Mouse (Mus musculus) liver, embryonic 11.5 days (tissue): ENCODE results near the gene Rcbtb1. TPM values are rescaled to one million over a fixed set of nuclear protein-coding genes. Genes with fewer than 3 reads are reported as not detected.
A peak's percentile ranks its signal among the peaks of the same experiment; 100 is the strongest.

Experiments used
- ATAC-seq: fragments of 200-750 bp; cut with Nextera tagmentation; replicated peaks from 2 replicates; pipeline ENCODE4 v1.8.0; 2017; ENCODE audit warnings: moderate number of reproducible peaks, mild to moderate bottlenecking, moderate TSS enrichment, moderate library complexity; ENCODE audit not compliant: low FRiP score
- DNase-seq: peaks from one replicate; pipeline ENCODE4 v3.0.0-alpha.2; 2017; ENCODE audit warnings: low spot score
- H3K27ac ChIP-seq: fragments of 300-500 bp; sonication (generic); 2 replicates; pipeline ENCODE4 v1.5.1; 2014; ENCODE audit warnings: mild to moderate bottlenecking, low read depth, low read length, control low read depth
- H3K27me3 ChIP-seq: fragments of 300-500 bp; sonication (generic); replicated peaks from 2 replicates; pipeline ENCODE4 v1.6.1; 2014; ENCODE audit warnings: low read length, mixed read lengths; ENCODE audit not compliant: control insufficient read depth, insufficient read depth
- H3K36me3 ChIP-seq: fragments of 300-500 bp; sonication (generic); 2 replicates; pipeline ENCODE4 v1.6.1; 2014; ENCODE audit warnings: mild to moderate bottlenecking, low read length, moderate library complexity, mixed read lengths; ENCODE audit not compliant: control insufficient read depth, insufficient read depth
- H3K4me1 ChIP-seq: fragments of 300-500 bp; sonication (generic); replicated peaks from 2 replicates; pipeline ENCODE4 v1.6.1; 2014; ENCODE audit warnings: low read length, mixed read lengths; ENCODE audit not compliant: control insufficient read depth, insufficient read depth
- H3K4me2 ChIP-seq: fragments of 300-500 bp; sonication (generic); 2 replicates; pipeline ENCODE4 v1.6.1; 2014; ENCODE audit warnings: mild to moderate bottlenecking, control low read depth, moderate library complexity
- H3K4me3 ChIP-seq: fragments of 300-500 bp; sonication (generic); 2 replicates; pipeline ENCODE4 v1.5.1; 2014; ENCODE audit warnings: low read depth, low read length, control low read depth
- H3K9ac ChIP-seq: fragments of 300-500 bp; sonication (generic); 2 replicates; pipeline ENCODE4 v1.6.1; 2014; ENCODE audit warnings: low read depth, low read length, control low read depth
- H3K9me3 ChIP-seq: fragments of 300-500 bp; sonication (generic); 2 replicates; pipeline ENCODE4 v1.6.1; 2016; ENCODE audit warnings: low read length, inconsistent platforms, mixed read lengths; ENCODE audit not compliant: control insufficient read depth
- WGBS: fragments of 180-500 bp; shearing (Covaris S2); extraction: QIAGEN DNeasy Blood & Tissue Kit; methylation state at CpG from one replicate; pipeline ENCODE4 v1.1.7; 2014; 5-methylcytosine and 5-hydroxymethylcytosine counted together
- polyA plus RNA-seq: library from polyadenylated mRNA; unstranded; fragments of >200 nt; fragmentation: Nextera tagmentation; extraction: Ambion mirVana; gene quantifications from 2 replicates; pipeline ENCODE4 v1.2.1, GENCODE M21; 2014

Rcbtb1 gene
- polyA plus RNA-seq, 1 experiment from 2014 or later: 55.5 TPM

DNA sequence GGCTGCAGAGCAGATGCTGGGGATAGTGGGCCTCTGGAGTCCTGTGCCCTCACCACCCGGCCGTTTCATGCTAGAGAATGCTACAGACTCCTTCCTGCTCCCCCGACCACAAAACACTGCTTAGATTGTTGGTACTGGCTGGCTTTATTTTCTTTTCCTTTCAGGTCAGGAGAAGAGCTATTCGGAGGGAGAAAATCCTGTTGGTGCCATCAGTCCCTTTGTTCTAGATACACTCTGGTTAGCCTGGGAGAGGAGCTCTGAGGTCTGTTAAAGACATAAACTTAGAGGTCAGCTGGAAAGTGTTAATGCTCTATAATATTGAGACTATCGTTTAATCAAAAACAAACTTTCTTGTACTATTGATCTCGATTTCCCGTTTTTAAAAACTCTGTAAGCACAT lies 4.5 kb downstream of the Rcbtb1 start:
- DNase-seq (no peak), ATAC-seq (no peak)
- Histone ChIP-seq H3K9me3 (no peaks in the 10 kb centered on the region), H3K4me3 (no peak overlapping the region), H3K9ac (no peak overlapping the region), H3K4me1 (peaks cover 8% of the 10 kb centered on the region), H3K27ac (no peak overlapping the region), H3K4me2 (no peak overlapping the region), H3K27me3 (no peaks in the 10 kb centered on the region), H3K36me3 (no peaks in the 10 kb centered on the region)
- 47% methylated on average over 7 of the region's 7 CpGs for WGBS

DNA sequence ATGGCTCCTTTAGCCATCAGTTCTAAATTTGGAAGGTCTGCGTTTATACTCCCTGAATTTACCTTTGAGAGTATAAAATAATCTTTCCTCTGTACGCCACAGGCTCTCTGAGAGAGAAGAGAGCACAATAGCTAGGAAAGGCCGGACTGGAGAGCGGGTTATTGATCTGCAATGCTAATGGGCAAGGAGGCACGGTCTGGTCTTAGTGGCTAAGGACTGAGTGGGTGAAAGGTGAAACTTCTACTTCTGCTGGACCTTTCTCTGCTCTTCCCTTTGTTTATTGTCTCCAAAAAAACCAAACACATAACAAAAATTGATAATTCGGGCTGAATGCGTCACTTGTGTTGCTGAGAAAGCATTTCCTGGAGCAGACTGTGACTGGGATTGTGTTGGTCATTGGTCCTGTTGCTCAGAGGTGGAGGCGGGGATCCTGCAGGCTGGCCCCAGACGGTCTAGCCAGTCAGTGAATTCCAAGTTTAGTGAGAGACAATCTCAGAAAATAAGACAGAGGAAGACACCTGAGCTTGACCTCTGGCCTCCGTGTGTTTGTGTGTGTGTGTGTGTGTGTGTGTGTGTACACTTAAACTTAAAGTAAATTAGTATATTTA lies 5.1 kb downstream of the Rcbtb1 start:
- ATAC-seq (no peak), DNase-seq (no peak)
- Histone ChIP-seq H3K4me3 (no peak overlapping the region), H3K27me3 (no peaks in the 10 kb centered on the region), H3K36me3 (no peaks in the 10 kb centered on the region), H3K27ac (no peak overlapping the region), H3K9ac (no peak overlapping the region), H3K4me1 (peaks cover 8% of the 10 kb centered on the region), H3K4me2 (peak overlapping the region; percentile 13), H3K9me3 (no peaks in the 10 kb centered on the region)
- WGBS: 71% methylated on average over 10 of the region's 10 CpGs

DNA sequence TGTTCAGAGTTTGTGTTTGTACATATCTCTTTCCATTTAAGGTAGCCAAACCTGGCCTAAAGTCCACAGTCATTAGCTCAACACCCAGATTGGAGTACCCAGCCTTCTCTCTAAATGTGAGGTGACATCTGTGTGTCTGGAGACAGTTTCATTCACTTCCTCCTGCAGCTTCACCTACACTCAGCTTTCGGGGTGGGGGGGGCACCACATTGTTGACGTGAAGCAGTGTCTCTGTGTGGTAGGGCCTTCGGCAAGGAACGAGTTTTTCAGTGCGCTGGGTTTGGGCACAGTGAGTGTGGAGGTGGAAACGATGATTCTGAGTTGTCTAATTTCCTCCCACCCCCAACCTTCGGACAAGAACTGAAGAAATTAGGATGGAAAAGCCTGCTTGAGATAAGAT lies 8.0 kb downstream of the Rcbtb1 start:
- Histone ChIP-seq H3K27ac (no peak overlapping the region), H3K4me1 (peaks cover 2% of the 10 kb centered on the region; the same call in 1 of the 2 replicates), H3K27me3 (no peaks in the 10 kb centered on the region), H3K9me3 (no peaks in the 10 kb centered on the region), H3K4me2 (no peak overlapping the region), H3K9ac (no peak overlapping the region), H3K36me3 (peaks cover 3% of the 10 kb centered on the region; the same call in 1 of the 2 replicates), H3K4me3 (no peak overlapping the region)
- DNase-seq (no peak), ATAC-seq (no peak)
- WGBS: 85% methylated on average over 7 of the region's 7 CpGs

DNA sequence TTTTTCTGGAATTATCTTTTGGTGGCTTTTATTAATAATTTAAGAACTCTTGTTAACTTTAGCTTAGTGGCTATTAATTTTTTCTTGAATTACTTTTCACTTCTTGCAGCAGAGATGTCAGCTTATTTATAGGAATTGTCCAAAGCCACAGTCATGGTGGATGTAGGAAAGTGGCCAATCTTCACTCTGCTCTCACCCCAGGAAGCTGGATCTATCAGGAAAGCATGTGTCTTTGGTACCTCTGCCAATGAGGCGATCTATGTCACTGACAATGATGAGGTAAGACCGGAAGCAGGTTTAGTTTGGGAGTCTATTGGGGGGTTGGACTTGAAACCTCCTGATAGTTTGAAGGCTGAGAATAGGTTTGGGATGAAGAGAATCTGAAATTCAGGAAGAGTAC lies 8.8 kb downstream of the Rcbtb1 start:
- H3K27ac ChIP-seq: no peak overlapping the region
- no peak overlapping the region for H3K9ac ChIP-seq
- ATAC-seq (no peak), DNase-seq (no peak)
- 91% methylated on average over 2 of the region's 2 CpGs for whole genome bisulfite sequencing
- H3K36me3 ChIP-seq: peaks cover 3% of the 10 kb centered on the region; the same call in 1 of the 2 replicates
- H3K4me3 ChIP-seq: no peak overlapping the region
- no peaks in the 10 kb centered on the region for H3K4me1 ChIP-seq
- H3K27me3 ChIP-seq: no peaks in the 10 kb centered on the region
- H3K9me3 ChIP-seq: no peaks in the 10 kb centered on the region
- no peak overlapping the region for H3K4me2 ChIP-seq

DNA sequence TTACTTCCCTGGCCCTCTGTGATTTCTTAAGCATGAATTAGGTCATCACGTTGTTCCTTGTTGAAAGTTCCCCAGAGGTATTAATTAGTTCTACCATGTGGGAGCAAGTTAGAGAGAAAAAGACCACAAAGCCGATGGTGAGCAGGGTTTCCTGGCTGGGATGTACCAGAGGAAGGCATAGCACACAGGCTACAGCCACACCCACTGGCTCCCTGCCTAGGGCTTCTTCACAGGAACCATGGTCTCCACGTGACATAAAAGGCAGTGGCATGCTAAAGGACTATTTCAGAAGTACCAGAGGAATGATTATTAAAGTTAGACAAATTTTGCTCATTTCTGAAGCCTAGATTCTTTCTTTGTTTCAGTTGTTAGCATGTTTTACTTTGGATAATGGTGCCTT lies 18.2 kb downstream of the Rcbtb1 start:
- Histone ChIP-seq H3K4me2 (no peak overlapping the region), H3K4me1 (no peaks in the 10 kb centered on the region), H3K27me3 (no peaks in the 10 kb centered on the region), H3K9me3 (no peaks in the 10 kb centered on the region), H3K4me3 (no peak overlapping the region), H3K36me3 (peaks cover 13% of the 10 kb centered on the region; the same call in 1 of the 2 replicates), H3K9ac (no peak overlapping the region), H3K27ac (no peak overlapping the region)
- WGBS: 78% methylated on average over 3 of the region's 3 CpGs
- DNase-seq: no peak
- no peak for ATAC-seq

DNA sequence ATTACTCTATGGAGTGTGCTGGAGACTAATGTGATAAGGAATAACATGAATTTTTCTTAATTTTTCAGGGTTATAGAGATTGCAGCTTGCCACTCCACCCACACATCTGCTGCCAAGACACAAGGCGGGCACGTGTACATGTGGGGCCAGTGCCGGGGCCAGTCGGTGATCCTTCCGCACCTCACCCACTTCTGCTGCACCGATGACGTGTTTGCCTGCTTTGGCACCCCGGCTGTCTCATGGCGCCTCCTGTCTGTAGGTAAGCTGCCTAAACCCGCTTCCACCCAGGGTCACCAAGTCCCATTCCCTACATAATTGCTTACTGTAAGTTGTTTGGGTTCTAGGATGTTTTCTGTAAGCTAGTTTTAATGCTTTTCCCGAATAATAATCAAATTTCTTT lies 25.2 kb downstream of the Rcbtb1 start:
- Histone ChIP-seq H3K27me3 (no peaks in the 10 kb centered on the region), H3K4me2 (no peak overlapping the region), H3K36me3 (peaks cover 15% of the 10 kb centered on the region; the same call in 1 of the 2 replicates), H3K27ac (no peak overlapping the region), H3K9me3 (no peaks in the 10 kb centered on the region), H3K4me1 (no peaks in the 10 kb centered on the region), H3K4me3 (no peak overlapping the region), H3K9ac (no peak overlapping the region)
- WGBS: 90% methylated on average over 11 of the region's 11 CpGs
- no peak for DNase-seq
- ATAC-seq: no peak

DNA sequence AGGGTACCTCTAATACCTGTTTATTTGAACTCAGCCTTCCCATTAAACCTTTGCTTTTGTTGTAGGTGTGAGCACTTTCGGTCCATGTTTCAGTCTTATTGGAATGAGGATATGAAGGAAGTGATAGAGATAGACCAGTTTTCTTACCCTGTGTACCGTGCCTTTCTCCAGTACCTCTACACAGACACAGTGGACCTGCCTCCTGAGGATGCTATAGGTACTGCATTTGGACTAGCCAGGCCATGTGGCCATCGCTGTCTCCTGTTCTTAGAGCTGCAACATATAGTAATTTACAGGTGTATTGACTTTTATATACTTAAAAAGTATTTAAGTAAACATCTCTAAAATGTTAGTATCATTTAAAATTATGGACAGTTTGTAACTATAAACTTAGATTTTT lies 28.8 kb downstream of the Rcbtb1 start:
- Histone ChIP-seq H3K36me3 (peaks cover 16% of the 10 kb centered on the region; the same call in 1 of the 2 replicates), H3K27me3 (no peaks in the 10 kb centered on the region)
- WGBS: 92% methylated on average over 3 of the region's 3 CpGs

DNA sequence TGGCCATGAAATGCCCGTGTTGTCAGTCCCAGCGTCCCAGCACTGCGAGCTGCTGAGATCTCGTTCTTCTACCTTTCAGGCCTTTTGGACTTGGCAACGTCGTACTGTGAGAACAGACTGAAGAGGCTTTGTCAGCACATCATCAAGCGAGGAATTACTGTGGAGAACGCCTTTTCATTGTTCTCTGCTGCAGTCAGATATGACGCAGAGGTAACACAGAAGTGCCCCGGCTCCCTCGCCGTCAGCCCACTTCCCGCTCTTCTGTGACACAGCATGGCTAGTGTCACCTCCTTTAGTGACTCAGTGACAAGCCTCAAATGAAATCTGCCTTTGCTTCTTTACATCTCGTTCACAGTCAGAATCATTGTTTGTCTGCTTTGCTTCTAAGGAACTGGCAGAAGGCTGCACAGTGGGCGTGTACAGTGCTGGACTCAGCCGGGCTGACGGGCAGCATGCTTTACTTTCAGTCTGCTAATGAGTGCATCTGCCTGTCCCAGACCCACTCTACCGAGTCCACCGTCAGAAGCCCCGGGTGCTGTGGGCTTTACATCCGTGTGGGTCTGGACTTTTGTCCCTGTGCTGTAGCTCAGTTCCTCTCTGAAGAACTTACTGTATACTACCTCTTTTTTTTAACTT lies 29.4 kb downstream of the Rcbtb1 start:
- H3K4me3 ChIP-seq: no peak overlapping the region

More for the DNA sequence above, 28.8 kb downstream of the Rcbtb1 start:
- no peaks in the 10 kb centered on the region for H3K9me3 ChIP-seq
- H3K4me3 ChIP-seq: no peak overlapping the region
- H3K9ac ChIP-seq: no peak overlapping the region
- no peak overlapping the region for H3K4me2 ChIP-seq
- no peak for DNase-seq
- ATAC-seq: no peak
- no peak overlapping the region for H3K27ac ChIP-seq
- no peaks in the 10 kb centered on the region for H3K4me1 ChIP-seq

DNA sequence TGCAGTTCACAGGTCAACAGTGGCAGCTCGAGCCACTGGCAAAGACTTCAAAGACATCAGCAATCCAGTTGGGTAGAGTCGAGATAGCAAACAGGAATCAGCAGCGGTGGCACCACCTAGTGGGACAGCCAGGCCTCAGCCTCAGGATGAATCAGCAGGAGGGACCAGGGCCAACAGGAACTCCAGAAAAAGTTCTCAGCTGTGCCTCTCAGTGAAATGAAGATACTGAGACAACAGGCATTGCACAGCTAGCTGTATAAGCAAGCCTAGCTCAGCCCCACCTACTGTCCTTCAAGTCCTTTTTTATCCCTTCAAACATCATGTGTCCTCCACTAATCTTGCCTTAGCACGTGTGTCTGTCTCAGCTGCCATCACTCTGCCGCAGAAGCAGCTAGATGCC lies 31.0 kb downstream of the Rcbtb1 start:
- Histone ChIP-seq H3K4me2 (no peak overlapping the region), H3K27me3 (no peaks in the 10 kb centered on the region), H3K9ac (no peak overlapping the region), H3K9me3 (no peaks in the 10 kb centered on the region), H3K27ac (no peak overlapping the region), H3K4me1 (no peaks in the 10 kb centered on the region), H3K4me3 (no peak overlapping the region), H3K36me3 (peaks cover 23% of the 10 kb centered on the region; the same call in 1 of the 2 replicates)
- no peak for DNase-seq
- 66% methylated on average over 5 of the region's 5 CpGs for WGBS
- peak; percentile 29; the same call in 1 of the 2 replicates for ATAC-seq

More for the DNA sequence above, 29.4 kb downstream of the Rcbtb1 start:
- DNase-seq (no peak), ATAC-seq (no peak)
- WGBS: 92% methylated on average over 21 of the region's 21 CpGs
- Histone ChIP-seq H3K4me1 (no peaks in the 10 kb centered on the region), H3K27ac (no peak overlapping the region), H3K27me3 (no peaks in the 10 kb centered on the region), H3K4me2 (no peak overlapping the region), H3K9ac (no peak overlapping the region), H3K9me3 (no peaks in the 10 kb centered on the region), H3K36me3 (peaks cover 19% of the 10 kb centered on the region; the same call in 1 of the 2 replicates)
